Mouse (Mus musculus) stomach, embryonic 15.5 days (tissue): ENCODE data around the gene Soat1. TPM values are rescaled to one million over a fixed set of nuclear protein-coding genes. Genes with fewer than 3 reads are reported as not detected.
"Not testable (repeated sequence)": the region's sequence is repeated elsewhere in the genome, so short reads cannot be mapped to it uniquely, and the experiment has no call there.

Experiments
- ATAC-seq: fragments of 200-750 bp; cut with Nextera tagmentation; 2 replicates; pipeline ENCODE4 v1.8.0; 2017; ENCODE audit warnings: low read depth, moderate number of reproducible peaks, moderate TSS enrichment; ENCODE audit not compliant: insufficient read depth, low FRiP score
- H3K27ac ChIP-seq: fragments of 300-500 bp; sonication (generic); 2 replicates; pipeline ENCODE4 v1.5.1; 2015; ENCODE audit warnings: mild to moderate bottlenecking, inconsistent platforms
- H3K27me3 ChIP-seq: fragments of 300-500 bp; sonication (generic); replicated peaks from 2 replicates; pipeline ENCODE4 v1.6.1; 2015; ENCODE audit warnings: inconsistent platforms
- H3K36me3 ChIP-seq: fragments of 300-500 bp; sonication (generic); 2 replicates; pipeline ENCODE4 v1.6.1; 2015; ENCODE audit warnings: inconsistent platforms
- H3K4me1 ChIP-seq: fragments of 300-500 bp; sonication (generic); 2 replicates; pipeline ENCODE4 v1.6.1; 2015; ENCODE audit warnings: inconsistent platforms
- H3K4me2 ChIP-seq: fragments of 300-500 bp; sonication (generic); 2 replicates; pipeline ENCODE4 v1.6.1; 2015; ENCODE audit warnings: mild to moderate bottlenecking, inconsistent platforms
- H3K4me3 ChIP-seq: fragments of 300-500 bp; sonication (generic); replicated peaks from 2 replicates; pipeline ENCODE4 v1.5.1; 2015; ENCODE audit warnings: inconsistent platforms
- H3K9ac ChIP-seq: fragments of 300-500 bp; sonication (generic); 2 replicates; pipeline ENCODE4 v1.6.1; 2015; ENCODE audit warnings: inconsistent platforms
- H3K9me3 ChIP-seq: fragments of 300-500 bp; sonication (generic); 2 replicates; pipeline ENCODE4 v1.6.1; 2016; ENCODE audit warnings: inconsistent platforms
- WGBS: fragments of 180-500 bp; shearing (Covaris S2); methylation state at CpG from one replicate; pipeline ENCODE4 v1.1.7; 2015; 5-methylcytosine and 5-hydroxymethylcytosine counted together
- polyA plus RNA-seq: library from polyadenylated mRNA; unstranded; fragments of >200 nt; fragmentation: Nextera tagmentation; extraction: Ambion mirVana; gene quantifications from 2 replicates; pipeline ENCODE4 v1.2.1, GENCODE M21; 2015

Soat1 gene
- polyA plus RNA-seq, 1 experiment from 2014 or later = 52.8 TPM

- no peaks in the 10 kb centered on the region for H3K9me3 ChIP-seq
- ATAC-seq = peak; percentile 94
- peak within 1 kb of the TSS; percentile 66 for H3K4me2 ChIP-seq
- peak within 1 kb of the TSS; percentile 87 for H3K27ac ChIP-seq
- under 1% methylated on average over 44 of the region's 44 CpGs for WGBS
- H3K4me3 ChIP-seq = peak within 1 kb of the TSS; percentile 64
- H3K4me1 ChIP-seq = no peaks in the 10 kb centered on the region; the same call in 1 of the 2 replicates
- H3K9ac ChIP-seq = peak within 1 kb of the TSS; percentile 22; the same call in 1 of the 2 replicates
- no peaks in the 10 kb centered on the region for H3K27me3 ChIP-seq
- no peaks in the 10 kb centered on the region for H3K36me3 ChIP-seq
These were observed 53.3 kb downstream of the Soat1 start, which contains the start of gene Axdnd1 for GRCm38 (mm10) chr1:156420671-156421297. Axdnd1 (minus strand) TSS chr1:156421159.

DNA sequence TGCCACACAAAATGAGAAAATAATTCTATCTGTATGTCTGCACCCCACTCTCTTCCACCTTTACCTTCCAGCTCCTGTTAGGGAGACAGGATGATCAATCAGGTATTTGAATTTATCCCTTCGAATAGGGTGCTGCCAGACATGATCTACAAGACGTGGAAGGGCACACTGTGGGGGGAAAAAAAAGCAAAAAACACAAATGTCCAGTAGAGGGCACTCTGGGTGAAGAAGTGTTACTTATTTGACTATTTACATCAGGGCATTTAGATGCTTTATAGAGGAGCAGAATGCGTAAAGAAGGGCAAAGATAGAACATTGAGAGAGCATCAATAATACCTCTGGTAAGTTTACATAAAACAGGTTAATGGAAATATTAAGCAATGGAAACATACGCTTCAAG is 56.0 kb downstream of the Soat1 start:
- Histone ChIP-seq H3K4me3 (no peak overlapping the region), H3K4me2 (no peak overlapping the region), H3K27ac (no peak overlapping the region), H3K27me3 (no peaks in the 10 kb centered on the region), H3K9me3 (no peaks in the 10 kb centered on the region), H3K36me3 (no peaks in the 10 kb centered on the region), H3K9ac (no peak overlapping the region), H3K4me1 (no peaks in the 10 kb centered on the region; the same call in 1 of the 2 replicates)
- ATAC-seq = no peak
- WGBS = 49% methylated on average over 4 of the region's 4 CpGs

GRCm38 (mm10) chr1:156408521-156408920 is 65.6 kb downstream of the Soat1 start:
- Histone ChIP-seq H3K27ac (no peak overlapping the region), H3K4me2 (no peak overlapping the region), H3K9me3 (no peaks in the 10 kb centered on the region), H3K27me3 (no peaks in the 10 kb centered on the region), H3K9ac (no peak overlapping the region), H3K4me1 (no peaks in the 10 kb centered on the region), H3K4me3 (no peak overlapping the region), H3K36me3 (no peaks in the 10 kb centered on the region)
- WGBS = 61% methylated on average over 4 of the region's 4 CpGs
- ATAC-seq = no peak

- H3K27ac ChIP-seq = no peak overlapping the region
- H3K9ac ChIP-seq = no peak overlapping the region
- no peak overlapping the region for H3K4me3 ChIP-seq
- no peaks in the 10 kb centered on the region for H3K9me3 ChIP-seq
- H3K4me1 ChIP-seq = no peaks in the 10 kb centered on the region
- 50% methylated on average over 3 of the region's 3 CpGs for WGBS
- no peaks in the 10 kb centered on the region for H3K36me3 ChIP-seq
- H3K27me3 ChIP-seq = no peaks in the 10 kb centered on the region
- H3K4me2 ChIP-seq = no peak overlapping the region
- no peak for ATAC-seq
These were observed 66.1 kb downstream of the Soat1 start for GRCm38 (mm10) chr1:156408004-156408403.

GRCm38 (mm10) chr1:156403251-156403650 is 70.9 kb downstream of the Soat1 start:
- 54% methylated on average over 10 of the region's 10 CpGs for WGBS
- H3K9me3 ChIP-seq = no peaks in the 10 kb centered on the region
- no peak for ATAC-seq
- no peak overlapping the region for H3K4me3 ChIP-seq
- no peaks in the 10 kb centered on the region for H3K4me1 ChIP-seq
- no peak overlapping the region for H3K27ac ChIP-seq
- H3K36me3 ChIP-seq = no peaks in the 10 kb centered on the region
- H3K27me3 ChIP-seq = no peaks in the 10 kb centered on the region
- H3K9ac ChIP-seq = no peak overlapping the region
- H3K4me2 ChIP-seq = no peak overlapping the region

DNA sequence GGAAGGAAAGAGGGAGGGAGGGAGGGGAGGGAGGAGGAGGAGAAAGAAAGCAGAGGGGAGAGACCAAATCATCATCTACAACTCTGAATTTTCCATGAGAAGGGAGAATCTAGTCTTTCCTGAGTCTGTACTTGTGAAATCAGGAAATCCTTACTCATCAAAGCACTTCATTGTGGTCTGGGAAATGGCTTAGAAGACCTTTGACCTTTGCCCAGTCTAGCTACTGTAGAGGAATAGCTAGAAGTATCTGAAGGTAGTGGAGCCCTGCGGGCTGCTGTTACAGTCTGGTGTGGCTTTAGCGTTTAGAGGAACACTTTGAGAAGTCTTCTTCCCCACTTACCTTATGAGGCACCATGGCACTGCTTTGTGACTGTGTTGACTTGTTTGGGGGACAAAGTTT is 71.6 kb downstream of the Soat1 start:
- no peaks in the 10 kb centered on the region for H3K9me3 ChIP-seq
- H3K27me3 ChIP-seq = no peaks in the 10 kb centered on the region
- no peak for ATAC-seq
- no peak overlapping the region for H3K4me2 ChIP-seq
- no peak overlapping the region for H3K4me3 ChIP-seq
- WGBS = 46% methylated on average over 2 of the region's 2 CpGs
- H3K36me3 ChIP-seq = no peaks in the 10 kb centered on the region
- no peak overlapping the region for H3K27ac ChIP-seq
- no peak overlapping the region for H3K9ac ChIP-seq
- H3K4me1 ChIP-seq = no peaks in the 10 kb centered on the region

- H3K9me3 ChIP-seq, H3K36me3 ChIP-seq, H3K9ac ChIP-seq, H3K4me3 ChIP-seq, H3K4me2 ChIP-seq, H3K27me3 ChIP-seq, ATAC-seq, H3K27ac ChIP-seq, H3K4me1 ChIP-seq: not testable (repeated sequence)
- WGBS = 57% methylated on average over 3 of the region's 3 CpGs
These were observed 74.0 kb downstream of the Soat1 start for GRCm38 (mm10) chr1:156400159-156400558.

DNA sequence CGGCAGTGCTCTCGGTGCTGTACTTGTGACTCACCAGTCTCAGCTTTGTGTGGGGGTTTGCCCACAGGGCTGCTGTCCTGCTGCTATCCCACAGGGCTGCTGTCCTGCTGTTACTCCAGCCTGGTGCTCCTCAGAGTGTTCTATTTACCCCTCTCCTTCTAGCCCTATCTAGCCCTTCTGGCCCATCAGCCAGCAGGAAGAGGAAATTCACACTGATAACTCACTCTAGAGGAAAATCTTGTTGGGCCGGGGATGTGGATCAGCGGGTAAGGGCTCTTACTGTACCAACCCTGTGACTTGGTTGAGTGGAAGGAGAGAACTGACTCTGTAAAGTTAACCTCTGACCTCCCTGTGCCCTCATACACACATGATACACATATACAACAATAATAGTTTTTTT is 81.0 kb downstream of the Soat1 start:
- WGBS = 77% methylated on average over 4 of the region's 4 CpGs
- no peaks in the 10 kb centered on the region for H3K27me3 ChIP-seq
- no peak overlapping the region for H3K4me2 ChIP-seq
- no peaks in the 10 kb centered on the region for H3K4me1 ChIP-seq
- no peaks in the 10 kb centered on the region for H3K36me3 ChIP-seq
- no peak overlapping the region for H3K27ac ChIP-seq
- H3K4me3 ChIP-seq = no peak overlapping the region
- ATAC-seq = no peak
- no peak overlapping the region for H3K9ac ChIP-seq
- no peaks in the 10 kb centered on the region for H3K9me3 ChIP-seq

DNA sequence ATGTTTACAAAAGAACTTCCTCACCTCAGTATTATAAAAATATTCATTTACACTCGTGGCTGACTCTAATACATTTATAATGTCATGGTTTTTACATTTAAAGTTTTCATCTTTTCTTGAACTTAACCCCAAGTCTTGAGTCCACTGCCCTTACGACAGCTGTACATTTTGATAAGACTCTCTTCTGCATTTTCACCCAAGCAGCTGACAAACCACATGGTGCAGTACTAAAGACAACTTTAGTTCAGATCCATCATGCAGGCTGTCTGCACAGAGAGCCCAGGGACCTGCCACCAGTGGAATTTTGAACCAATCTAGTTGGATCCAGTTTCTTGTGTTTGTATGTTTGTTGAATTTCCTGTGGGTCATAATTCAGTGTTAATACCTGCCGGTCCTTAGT is 87.3 kb downstream of the Soat1 start:
- no peaks in the 10 kb centered on the region for H3K27me3 ChIP-seq
- no peak overlapping the region for H3K27ac ChIP-seq
- H3K4me1 ChIP-seq = no peaks in the 10 kb centered on the region
- no peak overlapping the region for H3K9ac ChIP-seq
- no peak overlapping the region for H3K4me2 ChIP-seq
- H3K36me3 ChIP-seq = no peaks in the 10 kb centered on the region
- 54% methylated on average over 3 of the region's 3 CpGs for WGBS
- H3K9me3 ChIP-seq = no peaks in the 10 kb centered on the region
- ATAC-seq = no peak
- no peak overlapping the region for H3K4me3 ChIP-seq

DNA sequence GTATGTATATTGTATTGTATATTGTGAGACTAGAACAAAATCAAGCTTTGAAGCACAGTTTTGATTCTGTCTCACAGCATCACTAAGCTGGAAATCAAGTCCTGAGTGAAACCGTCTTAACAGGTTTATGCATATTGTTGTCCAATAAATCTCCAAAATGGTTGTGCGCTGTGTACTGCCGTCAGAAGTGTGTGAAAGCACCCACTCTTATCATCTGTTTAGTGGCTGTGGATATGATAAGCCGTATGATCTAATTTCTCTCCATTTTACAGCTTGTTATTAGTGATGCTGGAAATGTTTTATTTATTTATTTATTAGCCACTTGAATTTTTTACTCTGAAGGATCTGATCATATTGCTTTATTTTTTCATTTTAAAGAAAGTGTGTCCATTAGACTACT is 87.9 kb downstream of the Soat1 start:
- H3K27ac ChIP-seq = no peak overlapping the region
- no peak for ATAC-seq
- no peaks in the 10 kb centered on the region for H3K36me3 ChIP-seq
- WGBS = 82% methylated on average over 4 of the region's 4 CpGs
- H3K4me1 ChIP-seq = no peaks in the 10 kb centered on the region
- H3K9ac ChIP-seq = no peak overlapping the region
- H3K27me3 ChIP-seq = no peaks in the 10 kb centered on the region
- no peak overlapping the region for H3K4me3 ChIP-seq
- no peak overlapping the region for H3K4me2 ChIP-seq
- H3K9me3 ChIP-seq = no peaks in the 10 kb centered on the region

- Histone ChIP-seq H3K9ac (no peak overlapping the region), H3K27me3 (no peaks in the 10 kb centered on the region), H3K4me1 (no peaks in the 10 kb centered on the region), H3K4me3 (no peak overlapping the region), H3K9me3 (no peaks in the 10 kb centered on the region), H3K36me3 (no peaks in the 10 kb centered on the region), H3K27ac (no peak overlapping the region), H3K4me2 (no peak overlapping the region)
- 86% methylated on average over 3 of the region's 3 CpGs for WGBS
- ATAC-seq = no peak
These were observed 92.9 kb downstream of the Soat1 start for GRCm38 (mm10) chr1:156381217-156381616.
